In the genomic region with DNA sequence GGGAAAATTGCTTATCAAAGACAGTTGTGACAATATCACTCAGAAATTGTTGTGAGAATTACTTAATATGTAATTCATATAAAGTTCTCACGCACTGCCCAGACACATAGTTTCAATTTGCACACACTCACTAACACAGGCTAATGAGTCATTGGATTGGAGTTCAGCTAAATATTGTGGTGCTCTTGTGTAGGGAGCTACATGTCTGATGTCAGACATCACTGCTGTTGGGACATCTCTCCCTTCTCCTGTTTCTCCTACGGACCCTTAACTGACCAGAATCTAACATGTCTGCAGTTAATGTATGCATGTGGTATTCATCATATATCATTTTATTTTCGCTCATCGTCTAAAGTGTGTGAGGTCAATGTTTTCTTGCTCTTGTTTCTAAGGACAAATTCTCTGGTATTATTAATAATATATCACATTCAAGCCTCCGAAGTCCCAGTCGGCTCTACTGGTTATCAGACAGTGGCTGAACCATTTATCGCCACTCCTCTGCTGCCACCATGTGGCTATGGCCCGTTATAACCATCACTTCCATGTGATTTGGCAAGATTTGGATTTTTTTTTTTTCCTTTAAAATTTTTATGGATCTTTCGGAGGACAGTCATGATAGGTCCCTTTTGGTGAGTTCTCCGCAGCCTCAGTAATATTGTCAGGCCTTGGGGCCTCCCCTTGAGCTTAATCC, we compare ENCODE assay signal across 1 mouse cellular context.
TF ChIP-seq lines count a peak whose summit lies in the region.

No protein-coding gene starts in this region.

TF ChIP-seq in MEL, 35 proteins besides CTCF, POLR2A, EP300 and RAD21 (continued from another document):
- TF ChIP-seq SMC3 (IDR thresholded peaks at IDR 0.05; ENCODE audit: low read depth, low read length) = peak; percentile 83
- TF ChIP-seq TCF12 (IDR thresholded peaks at IDR 0.05; ENCODE audit: low read depth, low read length) = peak; percentile 6; the same call in 1 of the 2 replicates
- TF ChIP-seq NELFE (IDR thresholded peaks at IDR 0.05; ENCODE audit: low read depth, low read length) = no peak
- TF ChIP-seq BHLHE40 (IDR thresholded peaks at IDR 0.05; ENCODE audit: borderline replicate concordance, low read depth, low read length) = no peak
